Mouse (Mus musculus) activated CD4-positive, CD25-positive, alpha-beta regulatory T cell, adult 4 months (primary cell): ENCODE measurements around the gene Pfkl. TPM values are rescaled to one million over a fixed set of nuclear protein-coding genes. Genes with fewer than 3 reads are reported as not detected.
"Not testable (repeated sequence)": the region's sequence is repeated elsewhere in the genome, so short reads cannot be mapped to it uniquely, and the experiment has no call there.

Experiments used
- ATAC-seq: one replicate; pipeline ENCODE4 v1.8.0; 2017
- polyA plus RNA-seq, 2 experiments: library from polyadenylated mRNA; unstranded; fragments of 100-300 nt; shearing (Covaris generic); gene quantifications; one replicate each; pipeline ENCODE4 v1.2.1; 2017

The Pfkl gene
- 10 to 100 TPM; 40.4 to 82.9 TPM for polyA plus RNA-seq

DNA sequence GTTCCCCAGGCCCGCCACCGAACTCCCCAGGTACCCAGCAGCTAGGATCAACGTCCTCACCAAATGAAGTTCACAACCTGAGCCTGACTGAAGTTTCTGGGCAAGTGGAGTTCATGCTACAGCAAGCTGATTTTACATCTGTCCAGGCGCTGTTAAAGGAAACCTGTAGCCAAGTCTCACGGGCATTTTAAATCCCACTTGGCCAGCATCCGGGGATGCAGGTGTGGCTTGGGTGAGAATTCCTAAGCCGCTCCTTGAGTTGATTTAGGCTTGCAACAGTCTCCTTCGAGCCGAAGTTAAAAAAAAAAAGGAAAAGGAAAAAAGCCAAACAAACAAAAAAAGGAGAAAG is at the start of gene Pfkl:
Pfkl (minus strand) TSS at position 139 of the 349 bp plus-strand sequence.
- ATAC-seq, result peak; percentile 9

DNA sequence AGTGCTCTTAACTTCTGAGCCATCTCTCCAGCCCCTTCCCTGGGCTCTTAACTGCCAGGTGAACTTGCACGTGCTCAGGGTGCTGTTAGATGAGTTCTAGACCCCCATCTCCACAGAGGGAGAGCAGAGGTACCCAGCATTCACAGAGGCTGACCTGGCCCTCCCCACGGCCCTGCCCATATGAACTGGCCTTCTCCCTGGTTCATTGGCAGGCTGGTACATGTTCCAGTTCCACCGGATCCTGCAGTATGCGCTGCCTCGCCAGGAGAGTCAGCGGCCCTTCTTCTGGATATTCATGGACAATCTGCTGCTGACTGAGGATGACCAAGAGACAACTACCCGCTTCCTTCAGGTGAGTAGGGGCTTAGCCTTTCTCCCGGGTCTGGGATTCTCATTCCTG is 47.2 kb upstream of the Pfkl start:
- ATAC-seq, result no peak

DNA sequence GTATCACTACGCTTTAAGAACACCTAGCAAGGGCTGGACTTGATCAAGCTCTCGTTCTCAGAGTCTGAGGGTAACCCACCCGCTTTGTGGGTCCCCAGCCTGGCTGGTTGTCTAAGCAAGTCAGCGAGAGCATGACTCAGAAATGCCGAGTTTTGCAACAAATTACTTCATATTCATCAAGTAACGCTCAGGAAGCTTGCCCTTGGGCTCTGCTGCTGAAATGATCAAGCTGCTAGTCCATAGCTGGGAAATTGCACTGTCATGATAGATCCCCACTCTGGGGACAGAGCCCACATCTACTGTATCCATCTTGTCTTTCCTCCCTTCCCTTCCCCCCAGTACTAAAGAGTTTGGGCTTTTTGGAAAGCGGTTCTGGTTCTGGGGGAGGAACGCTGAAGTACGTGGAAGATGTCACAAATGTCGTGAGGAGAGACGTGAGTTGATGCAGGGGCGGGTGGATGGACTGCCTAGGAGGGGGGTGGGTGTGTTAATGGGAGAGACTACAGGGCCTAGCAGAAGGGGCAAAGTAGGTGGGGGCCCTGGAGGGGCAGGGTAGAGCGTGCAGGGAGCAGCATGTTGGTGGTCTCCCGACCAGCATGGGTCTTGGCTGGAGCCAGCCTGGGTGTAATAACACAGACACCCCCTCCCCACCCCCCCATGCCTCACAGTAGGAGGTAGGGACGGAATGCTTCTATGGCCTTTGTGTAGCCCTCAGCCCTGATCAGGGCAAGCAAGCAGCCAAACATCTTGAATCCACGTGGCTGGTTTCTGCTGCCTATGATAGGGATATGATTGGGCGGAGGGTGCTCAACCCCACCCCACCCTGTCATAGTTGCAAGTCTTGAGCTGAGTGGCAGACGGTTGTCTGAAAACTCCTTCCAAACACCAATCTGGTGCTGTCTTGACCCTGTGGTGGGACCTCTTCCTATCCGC is 45.0 kb upstream of the Pfkl start:
- ATAC-seq, result no peak

DNA sequence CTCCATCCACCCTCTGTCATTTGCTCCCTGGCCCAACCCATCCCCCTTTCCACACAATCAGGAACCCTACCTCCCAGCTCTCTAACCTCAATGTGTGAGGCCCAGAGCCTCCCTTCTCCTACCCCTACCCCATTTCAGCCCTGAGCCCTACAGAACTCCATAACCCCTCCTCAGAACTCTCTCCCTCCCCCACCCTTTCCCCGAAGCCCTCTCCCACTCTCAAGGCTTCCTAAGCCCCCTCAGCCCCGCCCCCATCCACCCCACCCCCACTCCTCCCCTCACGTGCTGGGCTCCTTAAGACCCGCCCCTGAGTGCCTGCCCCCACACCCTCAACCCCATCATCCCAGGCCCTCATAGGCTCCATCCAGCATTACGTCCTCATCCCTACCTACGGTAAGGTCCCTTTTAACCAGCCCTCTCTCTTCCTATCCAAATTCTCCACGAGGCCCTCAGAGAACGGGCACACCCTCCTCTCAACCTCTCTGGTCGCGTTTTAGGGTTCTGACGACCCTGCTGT is 39.7 kb upstream of the Pfkl start:
- no peak for ATAC-seq

DNA sequence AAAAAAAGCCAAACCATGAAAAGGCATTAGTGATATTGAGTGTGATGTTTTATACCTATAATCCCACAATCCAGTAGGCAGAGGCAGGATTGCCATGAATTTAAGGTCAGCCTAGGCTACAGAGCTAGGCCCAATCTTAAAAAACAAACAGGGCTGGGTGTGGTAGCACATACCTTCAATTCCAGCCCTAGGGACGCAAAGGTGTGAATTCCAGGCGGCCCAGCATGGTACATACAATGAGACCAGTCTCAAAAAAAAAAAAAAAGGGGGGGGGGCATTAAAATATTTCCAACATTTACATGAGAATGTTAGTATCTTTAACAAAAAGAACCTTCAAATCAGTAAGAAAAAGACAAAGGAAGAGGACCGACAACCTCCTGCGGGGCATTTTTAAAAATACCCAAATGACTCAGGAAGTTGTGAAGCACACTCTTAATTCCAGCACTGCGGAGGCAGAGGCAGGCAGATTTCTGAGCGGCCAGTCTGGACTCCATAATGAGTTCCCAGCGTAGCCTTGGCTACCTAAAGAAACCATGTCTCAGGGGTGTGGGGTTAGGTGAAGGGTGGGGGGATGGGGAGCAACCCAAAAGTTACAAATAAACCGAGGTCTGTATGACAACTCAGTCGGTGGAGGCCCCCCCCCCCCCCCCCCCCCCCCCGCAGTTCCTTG is 38.3 kb upstream of the Pfkl start:
- no peak for ATAC-seq

DNA sequence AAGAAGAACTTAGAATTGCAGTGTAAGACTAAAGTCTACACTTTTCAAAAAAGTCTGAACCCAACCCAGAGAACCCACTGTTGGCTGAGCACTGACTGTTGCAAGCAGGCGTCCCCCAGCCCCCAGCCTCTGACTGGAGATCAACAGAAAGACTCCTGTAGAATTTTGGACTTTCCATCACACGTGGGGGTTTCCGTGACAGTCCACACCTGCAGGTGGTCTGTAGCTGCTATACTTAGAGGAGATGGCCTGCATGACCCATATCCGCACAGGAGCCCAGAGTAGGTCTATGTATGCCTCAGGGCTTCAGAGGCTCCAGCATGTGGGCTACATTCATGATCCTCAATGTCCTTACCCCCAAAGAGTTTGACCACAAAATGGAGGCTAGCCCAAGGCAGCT is 36.5 kb upstream of the Pfkl start:
- no peak for ATAC-seq

DNA sequence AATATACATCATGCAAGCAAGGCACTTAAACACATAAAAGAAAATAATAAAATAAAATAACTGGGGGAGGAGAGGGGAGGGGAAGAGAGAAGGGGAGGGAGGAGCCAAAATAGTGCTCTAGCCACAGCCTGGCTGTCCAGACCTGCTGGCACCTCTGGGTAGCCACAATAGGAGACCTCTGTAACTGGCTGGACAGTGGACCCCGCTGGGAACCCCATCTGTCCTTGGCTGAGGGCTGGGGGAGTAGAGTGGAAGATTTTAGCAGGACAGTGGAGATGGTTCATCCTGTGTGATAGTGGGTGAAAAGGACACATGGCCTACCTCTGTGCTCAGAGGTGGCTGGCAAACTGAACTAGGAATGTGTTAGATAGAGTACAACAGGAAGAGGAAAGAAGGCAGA is 34.6 kb upstream of the Pfkl start:
- ATAC-seq, result no peak

DNA sequence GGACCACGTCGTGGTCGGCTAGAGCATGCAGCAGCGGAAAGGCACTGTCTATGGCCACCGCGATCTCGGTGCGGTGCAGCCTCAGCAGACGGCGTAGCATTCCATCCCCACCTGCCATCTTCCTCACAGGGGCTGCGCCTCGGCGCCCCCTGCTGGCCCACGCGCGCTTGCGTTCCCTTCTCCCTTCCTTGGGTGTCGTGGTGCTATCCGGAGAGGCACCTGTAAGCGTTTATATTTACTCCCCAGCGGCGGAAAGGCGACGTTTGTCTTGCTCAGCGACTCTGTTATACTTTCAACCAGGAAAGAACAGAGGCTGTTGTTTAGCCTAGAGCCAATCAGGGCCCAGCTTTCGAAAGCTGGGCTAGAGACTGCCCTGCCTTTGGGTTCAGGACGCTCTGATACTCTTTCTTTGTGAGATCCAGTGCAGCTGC is 33.5 kb upstream of the Pfkl start, which contains the start of gene Aire:
Aire (minus strand) TSS at position 205 of the 431 bp plus-strand sequence.
- peak; percentile 66 for ATAC-seq

DNA sequence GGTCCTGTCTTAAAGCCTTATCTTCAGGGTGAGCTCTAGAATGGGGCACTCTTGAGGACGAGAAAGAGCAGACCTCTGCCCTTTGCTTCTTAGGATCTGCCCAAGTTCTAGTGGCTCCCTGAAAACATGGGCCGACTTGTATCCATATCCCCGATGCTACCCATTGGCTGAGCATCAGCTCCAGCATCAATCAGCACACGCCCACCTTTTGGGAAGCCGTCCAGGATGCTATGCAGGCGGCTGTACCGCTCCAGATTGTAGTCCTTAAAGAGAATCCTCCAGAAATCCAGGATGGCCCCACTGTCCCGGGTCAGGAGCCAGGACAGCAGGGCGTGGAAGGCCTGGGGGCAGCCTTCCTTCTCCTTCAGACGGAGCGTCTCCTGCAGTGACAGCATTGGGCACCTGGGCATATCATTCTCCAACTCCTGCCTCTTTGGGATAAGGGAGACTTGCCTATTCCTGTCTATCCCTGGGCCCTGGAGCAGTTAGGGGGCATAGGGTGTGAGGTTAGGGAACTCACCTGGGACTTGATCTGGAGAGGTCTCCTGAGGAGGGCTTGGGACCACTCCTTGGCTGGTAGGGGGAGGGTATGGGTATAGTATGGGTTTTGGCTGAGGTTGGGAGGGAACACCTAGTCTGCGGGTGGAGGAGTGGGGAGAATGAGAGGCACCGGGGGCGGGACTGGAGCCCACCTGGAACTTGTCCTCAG is 33.0 kb upstream of the Pfkl start:
- no peak for ATAC-seq

DNA sequence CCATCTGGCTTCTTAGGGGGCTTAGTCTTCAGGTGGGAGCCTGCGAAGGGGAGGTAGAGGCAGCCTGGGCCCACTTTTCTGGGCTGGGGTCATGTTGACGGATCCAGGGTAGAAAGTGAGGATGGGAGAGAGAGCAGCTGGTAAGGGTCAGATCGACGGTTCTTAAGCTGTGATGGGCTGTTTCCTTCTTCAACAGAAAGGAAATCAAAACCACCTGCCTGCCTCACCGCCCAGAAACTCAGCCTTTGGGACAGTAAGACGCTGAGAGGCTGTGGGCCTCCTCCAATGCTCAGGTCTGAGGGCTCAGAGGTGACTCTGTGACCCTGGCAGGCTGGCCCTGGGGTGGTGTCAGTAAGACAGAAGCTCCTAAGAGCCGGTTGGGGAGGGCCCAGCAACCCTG is 32.2 kb upstream of the Pfkl start:
- ATAC-seq, result no peak

DNA sequence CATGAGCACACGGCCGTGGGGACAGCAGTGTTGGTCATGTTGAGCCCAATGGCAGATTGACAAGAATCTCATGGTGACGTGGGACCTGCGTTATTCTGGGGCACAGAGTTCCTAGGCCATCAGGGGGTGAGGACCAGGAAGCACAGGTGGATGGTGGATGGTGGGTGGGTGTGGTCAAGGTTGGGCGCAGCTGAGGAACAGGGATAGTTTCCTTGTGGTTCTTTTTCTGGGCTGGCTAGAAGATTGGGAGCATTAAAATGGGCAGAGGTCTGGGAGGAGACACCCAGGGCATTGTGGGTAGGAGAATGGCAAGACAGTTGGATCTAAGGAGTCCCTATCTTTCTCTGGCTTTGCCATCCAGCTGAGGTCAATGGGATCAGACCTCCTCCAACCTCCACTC is 31.8 kb upstream of the Pfkl start, which contains the start of gene Dnmt3l:
Dnmt3l (plus strand) TSS at position 301 of the 400 bp plus-strand sequence.
- no peak for ATAC-seq

DNA sequence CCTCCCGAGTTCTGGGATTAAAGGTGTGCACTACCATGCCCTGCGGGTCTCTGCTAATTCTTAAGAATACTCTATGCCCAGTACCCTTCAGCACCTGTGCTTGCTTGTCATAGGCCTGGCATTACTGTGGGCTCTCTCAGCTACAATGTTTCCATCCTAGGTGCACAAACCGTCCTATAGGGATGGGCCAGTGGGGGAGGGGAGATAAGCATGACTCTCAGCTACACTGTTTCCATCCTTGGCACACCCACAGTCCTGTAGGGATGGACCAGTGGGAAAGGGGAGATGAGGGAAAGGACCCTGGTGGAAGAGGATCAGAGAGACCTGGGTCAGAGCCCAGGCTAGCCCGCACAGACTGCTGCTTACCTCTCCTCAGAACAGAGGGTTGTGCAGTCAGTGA is 27.3 kb upstream of the Pfkl start:
- no peak for ATAC-seq

DNA sequence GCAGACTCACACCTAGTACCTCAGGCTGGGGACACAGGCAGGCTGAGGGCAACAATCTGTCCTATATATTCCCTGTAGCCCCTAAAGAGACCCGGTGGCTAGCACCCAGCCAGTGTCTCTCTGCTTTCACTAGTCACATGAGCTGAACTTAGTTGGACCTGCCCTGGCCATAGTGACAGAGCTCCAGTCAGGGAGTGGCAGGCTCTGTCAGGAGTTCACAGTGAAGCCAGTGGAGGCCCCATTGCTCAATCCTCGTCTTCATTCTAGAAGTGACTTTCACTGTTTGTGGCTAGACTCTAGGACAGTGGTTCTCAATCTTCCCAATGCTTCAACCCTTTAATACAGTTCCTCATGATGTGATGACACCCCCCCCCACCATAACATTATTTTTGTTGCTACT is 22.1 kb upstream of the Pfkl start:
- ATAC-seq, result no peak

DNA sequence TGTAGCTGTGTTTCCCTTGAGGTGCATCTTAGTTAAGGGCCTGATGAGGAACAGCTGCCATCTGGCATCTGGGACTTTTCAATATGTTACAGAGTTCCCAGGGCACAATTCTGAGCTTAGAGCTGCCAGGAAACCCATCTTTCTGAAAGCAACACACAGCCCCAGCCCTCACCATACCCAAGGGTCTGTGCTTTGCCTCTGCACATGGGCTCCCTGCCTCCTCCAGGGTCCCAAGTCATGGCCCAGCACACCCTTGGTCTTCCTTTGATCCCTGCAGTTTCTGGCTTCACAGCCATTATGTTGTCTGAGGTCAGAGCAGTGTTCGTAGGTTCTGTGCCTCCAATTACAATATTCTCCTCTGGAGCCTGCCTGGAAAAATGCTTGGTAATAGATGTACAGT is 19.2 kb upstream of the Pfkl start:
- ATAC-seq, result no peak

DNA sequence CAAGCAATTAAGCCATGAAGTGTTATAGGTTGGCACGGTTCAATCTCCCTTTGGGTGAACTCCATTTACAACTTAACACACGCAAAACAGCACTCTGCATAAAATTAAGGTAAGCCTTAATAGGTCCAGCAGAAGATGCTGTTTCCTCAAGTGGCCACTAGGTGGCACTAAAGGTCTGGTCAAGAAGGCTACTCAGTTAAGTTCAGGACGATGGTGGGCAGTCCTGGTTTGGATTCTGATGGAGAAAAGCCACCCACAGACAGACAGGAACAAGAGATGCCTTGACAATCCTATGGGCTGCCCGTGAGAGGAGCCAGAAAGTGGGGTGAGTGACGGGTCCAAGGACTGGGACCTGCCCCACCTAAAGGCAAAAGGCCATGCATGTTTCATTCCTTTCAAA is 18.2 kb upstream of the Pfkl start:
- ATAC-seq, result peak; percentile 73

DNA sequence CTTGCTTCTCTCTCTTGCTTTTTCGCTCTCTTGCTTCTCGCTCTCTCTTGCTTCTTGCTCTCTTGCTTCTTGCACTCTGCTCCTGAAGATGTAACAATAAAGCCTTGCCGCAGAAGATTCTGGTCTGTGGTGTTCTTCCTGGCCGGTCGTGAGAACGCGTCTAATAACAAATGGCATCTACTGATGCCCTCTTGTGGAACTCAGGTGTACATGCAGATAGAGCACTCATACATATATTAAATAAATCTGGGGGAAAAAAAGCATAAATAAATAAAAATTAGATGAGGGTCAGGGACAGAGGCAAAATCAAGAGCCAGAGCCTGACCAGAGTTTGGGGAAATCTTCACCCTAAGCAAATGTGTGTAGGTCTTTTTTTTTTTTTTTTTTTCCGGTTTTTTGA is 15.6 kb upstream of the Pfkl start:
- ATAC-seq, result not testable (repeated sequence)

DNA sequence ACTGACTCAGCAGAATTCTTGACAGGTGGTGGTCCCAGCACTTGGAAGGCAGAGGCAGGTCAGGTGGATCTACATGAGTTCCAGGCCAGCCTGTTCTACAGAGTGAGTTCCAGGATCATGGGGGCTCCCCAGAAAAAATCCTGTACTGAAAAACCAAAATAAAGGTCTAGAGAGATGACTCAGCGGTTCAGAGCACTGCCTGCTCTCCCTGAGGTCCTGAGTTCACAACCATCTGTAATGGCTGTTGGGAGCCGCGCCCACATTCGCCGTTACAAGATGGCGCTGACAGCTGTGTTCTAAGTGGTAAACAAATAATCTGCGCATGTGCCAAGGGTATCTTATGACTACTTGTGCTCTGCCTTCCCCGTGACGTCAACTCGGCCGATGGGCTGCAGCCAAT is 10.1 kb upstream of the Pfkl start:
- ATAC-seq, result not testable (repeated sequence)

DNA sequence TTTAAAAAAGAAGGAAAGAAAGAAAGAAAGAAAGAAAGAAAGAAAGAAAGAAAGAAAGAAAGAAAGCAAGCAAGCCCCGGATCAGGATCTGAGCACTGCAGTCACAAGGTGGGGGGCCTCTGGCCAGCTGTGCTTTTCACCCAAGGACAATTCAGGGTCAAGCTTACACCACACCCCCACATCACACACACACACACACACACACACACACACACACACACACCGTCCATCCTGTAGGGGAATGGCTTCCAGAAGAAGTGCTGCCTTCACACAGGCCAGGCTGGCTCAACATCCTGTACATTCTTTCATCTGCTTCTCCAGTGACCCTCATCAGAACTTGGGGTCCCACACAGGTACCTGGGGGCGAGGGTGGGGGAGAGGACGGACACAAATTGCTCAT is 9.4 kb upstream of the Pfkl start:
- ATAC-seq, result no peak

DNA sequence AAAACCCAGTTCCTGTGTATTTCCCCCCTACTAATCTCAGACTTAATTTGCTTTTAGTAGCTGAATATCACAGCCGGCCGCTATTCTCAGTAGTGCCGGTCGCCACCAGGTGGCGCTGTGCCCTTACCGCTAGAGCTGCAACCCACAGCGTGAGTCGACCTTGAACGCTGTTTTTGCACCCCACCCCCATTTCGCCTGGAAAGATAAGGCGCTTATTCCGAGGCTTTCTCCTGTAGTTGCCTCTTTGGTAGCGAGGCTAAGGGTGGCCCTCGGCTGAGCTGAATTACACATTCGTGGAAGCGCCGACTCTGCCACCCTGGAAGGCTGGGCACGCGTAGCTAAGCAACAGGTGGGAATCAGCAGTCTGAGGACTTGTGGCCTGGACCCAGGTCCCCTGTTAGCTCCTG is 8.9 kb upstream of the Pfkl start:
- peak; percentile 90 for ATAC-seq

DNA sequence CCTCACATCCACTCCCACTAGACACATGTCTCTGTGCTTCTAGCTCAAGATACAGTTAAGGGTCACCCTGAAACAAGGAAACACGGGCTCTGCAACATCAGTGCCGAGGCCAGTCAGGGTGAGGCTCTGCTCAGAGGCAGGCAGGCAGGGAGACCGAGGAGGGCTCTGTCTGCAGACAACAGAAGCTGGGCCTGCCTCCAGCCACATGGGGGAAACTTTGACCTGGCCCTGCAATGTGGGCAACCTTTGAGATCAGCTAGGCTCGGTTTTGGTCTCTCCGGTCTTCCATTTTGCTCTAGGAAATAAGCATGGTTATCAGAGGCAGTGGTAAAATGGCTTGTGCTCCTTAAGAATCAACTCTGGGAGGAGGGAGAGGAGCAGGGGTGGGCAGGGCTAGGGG is 6.5 kb upstream of the Pfkl start:
- no peak for ATAC-seq

DNA sequence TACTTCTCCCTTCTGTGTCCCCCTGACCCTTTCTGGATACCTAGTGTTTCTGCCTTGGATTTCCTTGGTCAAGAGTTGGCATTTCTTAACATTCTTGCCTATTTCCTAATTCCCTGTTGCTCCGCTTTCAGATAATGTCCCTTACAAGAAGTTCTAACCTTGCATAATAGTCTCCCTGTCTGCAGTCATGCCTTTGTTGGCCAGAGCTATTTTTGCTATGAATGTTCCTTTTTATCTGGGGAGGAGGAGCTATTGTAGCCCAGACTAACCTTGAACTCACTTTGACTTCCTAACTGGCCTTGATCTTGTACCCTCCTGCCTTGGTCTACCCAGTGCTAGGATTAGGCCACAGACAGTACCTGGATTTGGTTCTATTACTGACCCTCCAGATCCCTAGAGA is 5.6 kb upstream of the Pfkl start:
- no peak for ATAC-seq

DNA sequence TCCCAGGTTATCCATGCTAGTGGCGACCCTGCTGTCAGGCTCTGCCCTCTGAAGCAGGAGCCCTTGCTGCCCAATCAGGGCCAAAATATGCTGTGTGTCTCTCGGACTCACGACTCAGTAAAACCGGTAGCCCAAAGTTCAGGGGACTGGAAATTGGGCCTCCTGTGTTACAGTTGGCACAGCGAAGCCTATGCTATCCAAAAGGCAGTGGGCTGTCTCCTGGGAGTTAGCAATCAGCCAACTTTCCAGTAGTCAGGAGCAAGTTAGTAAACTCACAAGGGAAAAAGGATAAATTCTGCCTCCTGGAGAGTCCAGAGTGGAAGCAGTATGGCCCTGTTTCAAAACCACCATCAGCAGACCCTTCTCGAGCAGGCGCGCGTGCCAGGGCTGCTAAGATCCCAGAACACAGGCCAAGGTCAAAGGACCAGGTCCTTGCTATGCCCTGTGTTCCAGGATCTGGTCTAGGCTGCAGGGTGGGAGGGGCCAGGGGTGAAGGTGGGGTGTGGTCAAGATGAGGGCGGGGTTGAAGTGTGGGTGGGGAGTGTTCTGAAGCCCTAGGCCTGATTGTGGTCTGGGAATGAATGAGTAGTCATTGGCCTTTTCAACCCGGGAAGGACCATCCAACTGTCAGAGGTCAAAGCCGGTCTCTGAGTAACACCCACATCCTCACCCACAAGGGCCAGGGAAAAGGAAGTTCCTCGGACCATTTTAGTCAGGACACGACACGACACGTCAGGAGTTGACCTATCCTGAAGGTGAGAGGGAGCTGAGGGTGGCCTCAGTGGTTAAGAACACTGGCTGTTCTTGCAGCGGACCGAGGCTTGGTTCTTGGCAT is 3.0 kb upstream of the Pfkl start:
- ATAC-seq, result no peak
